Mouse (Mus musculus): ENCODE results near the gene Dysf.

GRCm38 (mm10) chr6:84181452-84181851, 173.1 kb downstream of the Dysf start:
- no peak for TF ChIP-seq CTCF (IDR thresholded peaks at IDR 0.05; ENCODE audit: borderline replicate concordance, insufficient read depth, low read depth, low read length)
- no peak for TF ChIP-seq POLR2A (IDR thresholded peaks at IDR 0.05; ENCODE audit: borderline replicate concordance, insufficient read depth, low read length)
